In the genomic region with DNA sequence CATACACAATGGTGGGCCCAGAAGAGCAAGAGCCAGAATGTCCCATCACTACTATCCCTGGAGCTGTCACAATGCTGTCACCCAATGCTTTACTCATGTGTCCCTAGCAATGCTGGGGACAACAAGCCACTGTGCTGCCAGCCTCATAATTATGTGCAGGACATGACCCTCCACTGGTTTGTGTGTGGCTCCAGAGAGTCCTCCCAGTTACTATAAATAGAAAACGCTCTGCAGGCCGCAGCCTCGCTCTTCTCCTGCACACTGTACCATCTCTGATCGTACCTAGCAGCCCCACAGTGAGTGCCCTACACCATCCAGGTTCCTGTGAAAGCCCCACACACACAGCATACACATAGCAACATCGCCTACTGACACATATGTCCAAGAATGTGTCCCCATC, we compare ENCODE assay signal across 8 mouse cellular contexts. TPM values are rescaled to one million over a fixed set of nuclear protein-coding genes. Genes with fewer than 3 reads are reported as not detected.
DNase-seq lines count a peak whose midpoint lies in the region; ATAC-seq and TF ChIP-seq lines count a peak whose summit lies in the region.

No protein-coding gene starts in this region.

- WGBS in cerebellum, adult 2 months, result 29% methylated on average over 5 of the region's 5 CpGs
- WGBS in heart, embryonic 11.5 days (ENCODE audit: insufficient replicate concordance), result 41% methylated on average over 5 of the region's 5 CpGs
- WGBS in macrophage (ENCODE audit: missing documents), result 67% methylated on average over 5 of the region's 5 CpGs

- DNase-seq in cerebellum, adult 2 months, result no peak
- no peak for DNase-seq in cerebellum, postnatal 36 days
- DNase-seq in left cerebral cortex, adult 2 months (ENCODE audit: extremely low spot score in 1 of 2, low spot score in 2 of 2), result no peak
- no peak for DNase-seq in left cerebral cortex, postnatal 10 days (ENCODE audit: extremely low spot score in 1 of 2, low spot score in 2 of 2)
- no peak for DNase-seq in adrenal gland, postnatal 10 days
- no peak for DNase-seq in B cell, adult 2 months

- intact Hi-C loops in left cerebral cortex, adult 2 months (cut with DNase I), result no loop called here
- intact Hi-C loops in left cerebral cortex, postnatal 10 days (cut with DNase I), result no loop called here

- TF ChIP-seq POLR2A in cerebellum, adult 2 months (IDR thresholded peaks at IDR 0.05; ENCODE audit: borderline replicate concordance, insufficient read depth, low read length), result no peak

- no peaks in the 10 kb centered on the region for H3K27me3 ChIP-seq in cerebellum, adult 2 months (ENCODE audit: control insufficient read depth, insufficient read depth, low read length)
- no peaks in the 10 kb centered on the region for H3K27me3 ChIP-seq in heart, embryonic 11.5 days (ENCODE audit: control insufficient read depth, insufficient read depth, low read length)

- H3K9me3 ChIP-seq in heart, embryonic 11.5 days (replicated peaks; ENCODE audit: control insufficient read depth, low read length), result no peaks in the 10 kb centered on the region

- H3K9ac ChIP-seq in heart, embryonic 11.5 days (ENCODE audit: low read depth, low read length), result peak overlapping the region; percentile 71; the same call in 1 of the 2 replicates

- no peak for TF ChIP-seq CTCF in cerebellum, adult 2 months (IDR thresholded peaks at IDR 0.05; ENCODE audit: borderline replicate concordance, insufficient read depth, low read depth, low read length)
- no peak for TF ChIP-seq CTCF in left cerebral cortex, adult 2 months (IDR thresholded peaks at IDR 0.05)

- H3K27ac ChIP-seq in cerebellum, adult 2 months (ENCODE audit: insufficient read depth, low read length), result 0 out of 2 replicates have a peak overlapping the region, but pooled peaks have one; percentile 15
- peak overlapping the region; percentile 73 for H3K27ac ChIP-seq in left cerebral cortex, adult 2 months
- peak overlapping the region; percentile 70 for H3K27ac ChIP-seq in heart, embryonic 11.5 days (ENCODE audit: low read depth, low read length)
- H3K27ac ChIP-seq in macrophage, result peak overlapping the region; percentile 96

- peak overlapping the region; percentile 54 for H3K4me3 ChIP-seq in cerebellum, adult 2 months (replicated peaks; ENCODE audit: insufficient read depth, low read depth, low read length)
- peak overlapping the region; percentile 78 for H3K4me3 ChIP-seq in left cerebral cortex, adult 2 months
- H3K4me3 ChIP-seq in heart, embryonic 11.5 days (ENCODE audit: low read depth, low read length), result peak overlapping the region; percentile 68
- H3K4me3 ChIP-seq in macrophage (ENCODE audit: inconsistent target), result peak overlapping the region; percentile 94

- H3K4me2 ChIP-seq in heart, embryonic 11.5 days, result peak overlapping the region; percentile 87

- ATAC-seq in heart, embryonic 11.5 days (replicated peaks; ENCODE audit: insufficient number of reproducible peaks, low FRiP score, low TSS enrichment), result 0 out of 2 replicates have a peak, but pooled peaks have one; percentile 12

- peaks cover 86% of the 10 kb centered on the region for H3K79me2 ChIP-seq in macrophage (ENCODE audit: inconsistent target)

- H3K4me1 ChIP-seq in cerebellum, adult 2 months (ENCODE audit: control insufficient read depth, insufficient read depth, low read length), result peaks cover 10% of the 10 kb centered on the region
- peaks cover 11% of the 10 kb centered on the region for H3K4me1 ChIP-seq in heart, embryonic 11.5 days (ENCODE audit: control insufficient read depth, insufficient read depth, low read length)

- H3K36me3 ChIP-seq in heart, embryonic 11.5 days (ENCODE audit: control insufficient read depth, insufficient read depth, low read length), result no peaks in the 10 kb centered on the region
- H3K36me3 ChIP-seq in macrophage (ENCODE audit: inconsistent target), result peaks cover 17% of the 10 kb centered on the region

RNA-seq across cellular contexts. Expression of a gene that starts 1.7 kb away (rescaled TPM):
- 139 and 150 TPM in 2 replicates for polyA plus RNA-seq in cerebellum, adult 2 months (2012; rRNA removed)
- total RNA-seq in left cerebral cortex, adult 2 months (2021), result 100 to 1,000 TPM in 1 of 2 experiments, 10 to 100 TPM in 1; 93.8 to 102 TPM
- 100 to 1,000 TPM; 118 to 124 TPM for total RNA-seq in left cerebral cortex, postnatal 10 days (2021)
- polyA plus RNA-seq in heart, embryonic 11.5 days (2014; fragmentation: Nextera tagmentation; extraction: Ambion mirVana), result 108 and 128 TPM in 2 replicates
- 100 to 1,000 TPM in 25 of 26 experiments, 10 to 100 TPM in 1; 88.6 to 854 (median 496) TPM for total RNA-seq in macrophage (2018; cell fraction: chromatin; rRNA removed)
- 1,000 to 10,000 TPM; 1,640 to 2,709 (median 2,101) TPM for total RNA-seq in macrophage (2018; cell fraction: cytosol; rRNA removed)
- total RNA-seq in macrophage (2018; cell fraction: nucleus; rRNA removed), result 1,000 to 10,000 TPM in 25 of 26 experiments, 100 to 1,000 TPM in 1; 456 to 3,671 (median 2,465) TPM
- 1,992 to 3,134 TPM (median 2,166 TPM) in 3 replicates for polyA plus RNA-seq in macrophage (2018)
- total RNA-seq in adrenal gland, postnatal 10 days (2021), result 10 to 100 TPM; 88.5 to 88.9 TPM

RNA-seq across cellular contexts. Expression of a gene that starts 31.0 kb away (rescaled TPM):
- polyA plus RNA-seq in cerebellum, adult 2 months (2012; rRNA removed), result 27.4 and 28.4 TPM in 2 replicates
- 10 to 100 TPM; 26.7 to 28.2 TPM for total RNA-seq in left cerebral cortex, adult 2 months (2021)
- 10 to 100 TPM; 22.7 to 28.1 TPM for total RNA-seq in left cerebral cortex, postnatal 10 days (2021)
- 24.9 and 32.8 TPM in 2 replicates for polyA plus RNA-seq in heart, embryonic 11.5 days (2014; fragmentation: Nextera tagmentation; extraction: Ambion mirVana)
- 10 to 100 TPM; 22.0 to 67.7 (median 45.9) TPM for total RNA-seq in macrophage (2018; cell fraction: chromatin; rRNA removed)
- 10 to 100 TPM; 16.6 to 31.3 (median 26.2) TPM for total RNA-seq in macrophage (2018; cell fraction: cytosol; rRNA removed)
- 10 to 100 TPM; 19.4 to 41.1 (median 29.3) TPM for total RNA-seq in macrophage (2018; cell fraction: nucleus; rRNA removed)
- 27.9 to 40.8 TPM (median 29.5 TPM) in 3 replicates for polyA plus RNA-seq in macrophage (2018)
- total RNA-seq in adrenal gland, postnatal 10 days (2021), result 10 to 100 TPM; 35.4 to 36.2 TPM

Comparison
In these comparisons a context has a peak if more than half of its experiments do, and no peak if none do; other contexts are left out.
1. H3K27ac ChIP-seq: peak in every context shown above with its lines; median percentile 96 in macrophage; 73 in left cerebral cortex, adult 2 months; 70 in heart, embryonic 11.5 days; 15 in cerebellum, adult 2 months.